Mouse (Mus musculus) liver, postnatal 0 days (tissue): ENCODE measurements around the gene Slc4a10.

Experiments used
- CTCF ChIP-seq: sonication (generic); IDR thresholded peaks from 2 replicates; pipeline ENCODE4 v1.5.1; 2016; ENCODE audit warnings: antibody characterized with exemption, low read depth
- EP300 ChIP-seq: IDR thresholded peaks from 2 replicates; pipeline ENCODE4 v1.6.1; 2016; ENCODE audit warnings: antibody characterized with exemption, low read depth, mild to moderate bottlenecking

- TF ChIP-seq CTCF: no peak
- TF ChIP-seq EP300: no peak
These were observed 42.9 kb downstream of the Slc4a10 start for GRCm38 (mm10) chr2:62089208-62089607.
